Mouse (Mus musculus) MEL (cell line): ENCODE measurements around the gene Cadps.

ENCODE experiments used
- CHD1 ChIP-seq: IDR thresholded peaks from 2 replicates; pipeline ENCODE4 v1.6.1; 2012; ENCODE audit warnings: low read depth, mild to moderate bottlenecking, inconsistent platforms, low read length, improper control_type of control experiment
- MAZ ChIP-seq: IDR thresholded peaks from 2 replicates; pipeline ENCODE4 v1.6.1; 2012; ENCODE audit warnings: low read depth, mild to moderate bottlenecking, inconsistent platforms, low read length, improper control_type of control experiment
- POLR2A ChIP-seq, 2 experiments: IDR thresholded peaks; 2 replicates each; pipeline ENCODE4 v1.6.1; 2011 to 2012; ENCODE audit warnings: low read length in 2 of 2, mild to moderate bottlenecking in 2 of 2, control low read depth in 1 of 2, improper control_type of control experiment in 1 of 2, low read depth in 1 of 2, moderate library complexity in 1 of 2; ENCODE audit not compliant: control insufficient read depth in 1 of 2, insufficient read depth in 1 of 2, poor library complexity in 1 of 2
- TAL1 ChIP-seq: IDR thresholded peaks from 2 replicates; pipeline ENCODE4 v1.6.1; 2012; ENCODE audit warnings: mild to moderate bottlenecking, inconsistent platforms, low read length, moderate library complexity, mixed read lengths
- USF1 ChIP-seq: IDR thresholded peaks from 2 replicates; pipeline ENCODE4 v1.6.1; 2014; ENCODE audit warnings: low read depth, mild to moderate bottlenecking, inconsistent platforms, low read length, improper control_type of control experiment, moderate library complexity

DNA sequence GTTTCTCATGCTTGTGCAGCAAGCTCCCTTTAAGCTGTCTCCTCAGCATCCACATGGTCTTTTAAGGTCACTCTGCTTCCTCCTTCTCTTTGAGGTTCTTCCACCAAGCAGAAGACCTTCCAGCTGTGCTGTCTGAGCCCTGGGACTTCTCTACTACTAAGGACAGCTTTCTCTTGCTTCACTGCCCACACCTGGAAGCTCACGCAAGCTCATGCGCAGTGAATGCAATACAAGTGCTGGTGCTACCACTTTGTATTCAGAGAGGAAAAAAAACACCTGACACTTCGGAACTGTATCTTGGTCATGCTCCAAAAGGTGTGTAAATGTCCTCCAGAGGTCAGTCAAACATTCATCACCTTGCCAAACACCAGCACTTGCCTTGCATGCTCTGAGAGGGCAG, 115.5 kb downstream of the Cadps start:
- TF ChIP-seq MAZ (no peak), POLR2A (IDR thresholded peaks at IDR 0.05; ENCODE audit: control insufficient read depth in 1 of 2, insufficient read depth in 1 of 2, low read depth in 1 of 2, low read length in 2 of 2, poor library complexity in 1 of 2) (no peak), TAL1 (no peak), USF1 (no peak), CHD1 (no peak)
